Mouse (Mus musculus) left cerebral cortex, adult 8-10 months (tissue): ENCODE measurements around the gene Cpa5. TPM values are rescaled to one million over a fixed set of nuclear protein-coding genes. Genes with fewer than 3 reads are reported as not detected.

Experiments
- DNase-seq, 2 experiments: peaks; one replicate each; pipeline ENCODE4 v3.0.0; 2022; ENCODE audit warnings: low spot score in 2 of 2
- total RNA-seq, 4 experiments: library from RNA; stranded (reverse); gene quantifications; 2 replicates each; pipeline ENCODE4 v1.2.4; 2022

Cpa5 gene
- total RNA-seq, 4 experiments from 2014 or later = not detected

GRCm38 (mm10) chr6:30644462-30644861, 33.7 kb downstream of the Cpa5 start:
- DNase-seq = no peak

GRCm38 (mm10) chr6:30645379-30645778, 34.6 kb downstream of the Cpa5 start:
- no peak for DNase-seq

- peak in 1 of 2 experiments; percentile 49 for DNase-seq
Measured at GRCm38 (mm10) chr6:30649651-30650296, 39.0 kb downstream of the Cpa5 start.

- no peak for DNase-seq
Measured at GRCm38 (mm10) chr6:30652425-30653188, 41.8 kb downstream of the Cpa5 start.

- no peak for DNase-seq
Measured at GRCm38 (mm10) chr6:30653518-30653917, 42.7 kb downstream of the Cpa5 start.

- DNase-seq = no peak
Measured at GRCm38 (mm10) chr6:30654402-30654859, 43.6 kb downstream of the Cpa5 start.

- DNase-seq = no peak
Measured at GRCm38 (mm10) chr6:30654932-30655331, 44.1 kb downstream of the Cpa5 start.

- no peak for DNase-seq
Measured at GRCm38 (mm10) chr6:30657279-30657678, 46.5 kb downstream of the Cpa5 start.

- DNase-seq = no peak
Measured at GRCm38 (mm10) chr6:30658619-30659018, 47.8 kb downstream of the Cpa5 start.

- no peak for DNase-seq
Measured at GRCm38 (mm10) chr6:30664776-30665175, 54.0 kb downstream of the Cpa5 start.

GRCm38 (mm10) chr6:30665296-30665695, 54.5 kb downstream of the Cpa5 start:
- no peak for DNase-seq

- DNase-seq = no peak
Measured at GRCm38 (mm10) chr6:30666043-30666442, 55.2 kb downstream of the Cpa5 start.

GRCm38 (mm10) chr6:30667585-30667984, 56.8 kb downstream of the Cpa5 start:
- DNase-seq = no peak

GRCm38 (mm10) chr6:30671696-30672095, 60.9 kb downstream of the Cpa5 start:
- DNase-seq = no peak

GRCm38 (mm10) chr6:30673764-30674561, 63.2 kb downstream of the Cpa5 start:
- DNase-seq = no peak

GRCm38 (mm10) chr6:30674714-30675280, 64.0 kb downstream of the Cpa5 start:
- DNase-seq = no peak

GRCm38 (mm10) chr6:30675281-30675771, 64.5 kb downstream of the Cpa5 start:
- DNase-seq = no peak

- no peak for DNase-seq
Measured at GRCm38 (mm10) chr6:30676506-30676905, 65.7 kb downstream of the Cpa5 start.

- DNase-seq = no peak
Measured at GRCm38 (mm10) chr6:30677591-30677990, 66.8 kb downstream of the Cpa5 start.

GRCm38 (mm10) chr6:30678482-30678881, 67.7 kb downstream of the Cpa5 start:
- no peak for DNase-seq

- no peak for DNase-seq
Measured at GRCm38 (mm10) chr6:30679567-30679966, 68.8 kb downstream of the Cpa5 start.
